Comparison of ENCODE assay signal across 8 mouse cellular contexts in genomic region chr1:180403357-180403693, GRCm38 (mm10).
DNase-seq lines count a peak whose midpoint lies in the region; ATAC-seq and TF ChIP-seq lines count a peak whose summit lies in the region.

No protein-coding gene starts in this region.

- no peaks in the 10 kb centered on the region for H3K9me3 ChIP-seq in hindbrain, embryonic 16.5 days (ENCODE audit: control insufficient read depth, low read length)
- H3K9me3 ChIP-seq in neural tube, embryonic 14.5 days (ENCODE audit: control insufficient read depth, low read length) = no peaks in the 10 kb centered on the region

- WGBS in cerebellum, adult 2 months = 94% methylated on average over 8 of the region's 8 CpGs
- WGBS in hindbrain, embryonic 16.5 days = 85% methylated on average over 8 of the region's 8 CpGs
- 92% methylated on average over 8 of the region's 8 CpGs for WGBS in neural tube, embryonic 14.5 days

- TF ChIP-seq CTCF in cerebellum, adult 2 months (IDR thresholded peaks at IDR 0.05; ENCODE audit: borderline replicate concordance, insufficient read depth, low read depth, low read length) = no peak
- TF ChIP-seq CTCF in left cerebral cortex, adult 2 months (IDR thresholded peaks at IDR 0.05) = no peak

- peak overlapping the region; percentile 6; the same call in 1 of the 2 replicates for H3K27ac ChIP-seq in cerebellum, adult 2 months (ENCODE audit: insufficient read depth, low read length)
- peak overlapping the region; percentile 83 for H3K27ac ChIP-seq in left cerebral cortex, adult 2 months
- H3K27ac ChIP-seq in hindbrain, embryonic 16.5 days (ENCODE audit: low read depth, low read length) = peak overlapping the region; percentile 57
- H3K27ac ChIP-seq in neural tube, embryonic 14.5 days (ENCODE audit: low read depth, low read length) = peak overlapping the region; percentile 52

- intact Hi-C loops in left cerebral cortex, adult 2 months (cut with DNase I) = no loop called here

- no peak overlapping the region for H3K4me3 ChIP-seq in cerebellum, adult 2 months (replicated peaks; ENCODE audit: insufficient read depth, low read depth, low read length)
- H3K4me3 ChIP-seq in left cerebral cortex, adult 2 months = no peak overlapping the region
- no peak overlapping the region for H3K4me3 ChIP-seq in hindbrain, embryonic 16.5 days (ENCODE audit: low read length)
- no peak overlapping the region for H3K4me3 ChIP-seq in neural tube, embryonic 14.5 days (ENCODE audit: low read depth, low read length)

- no peak overlapping the region for H3K9ac ChIP-seq in hindbrain, embryonic 16.5 days (ENCODE audit: low read depth, low read length)
- H3K9ac ChIP-seq in neural tube, embryonic 14.5 days (replicated peaks; ENCODE audit: low read depth, low read length) = no peak overlapping the region

- peaks cover 7% of the 10 kb centered on the region for H3K4me1 ChIP-seq in cerebellum, adult 2 months (ENCODE audit: control insufficient read depth, insufficient read depth, low read length)
- H3K4me1 ChIP-seq in hindbrain, embryonic 16.5 days (ENCODE audit: control insufficient read depth, insufficient read depth, low read depth, low read length) = peaks cover 10% of the 10 kb centered on the region
- 0 out of 2 replicates have a peak, but pooled peaks cover 2% of the 10 kb centered on the region for H3K4me1 ChIP-seq in neural tube, embryonic 14.5 days (ENCODE audit: control insufficient read depth, insufficient read depth, low read length)

- H3K4me2 ChIP-seq in hindbrain, embryonic 16.5 days (ENCODE audit: low read length) = no peak overlapping the region
- H3K4me2 ChIP-seq in neural tube, embryonic 14.5 days (ENCODE audit: low read depth, low read length) = no peak overlapping the region

- TF ChIP-seq POLR2A in cerebellum, adult 2 months (IDR thresholded peaks at IDR 0.05; ENCODE audit: borderline replicate concordance, insufficient read depth, low read length) = no peak

- no peak for ATAC-seq in hindbrain, embryonic 16.5 days
- ATAC-seq in neural tube, embryonic 14.5 days (ENCODE audit: low read depth) = no peak

- H3K36me3 ChIP-seq in hindbrain, embryonic 16.5 days (ENCODE audit: control insufficient read depth, insufficient read depth, low read length) = no peaks in the 10 kb centered on the region
- H3K36me3 ChIP-seq in neural tube, embryonic 14.5 days (ENCODE audit: control insufficient read depth, insufficient read depth, low read length) = no peaks in the 10 kb centered on the region

- DNase-seq in cerebellum, adult 2 months = no peak
- no peak for DNase-seq in cerebellum, adult 8-10 months
- DNase-seq in left cerebral cortex, adult 2 months (ENCODE audit: extremely low spot score in 1 of 2, low spot score in 2 of 2) = no peak
- no peak for DNase-seq in left cerebral cortex, adult 11 months (ENCODE audit: low spot score)
- DNase-seq in ovary, postnatal 14 days (ENCODE audit: low spot score) = no peak
- no peak for DNase-seq in adrenal gland, postnatal 10 days

- H3K27me3 ChIP-seq in cerebellum, adult 2 months (ENCODE audit: control insufficient read depth, insufficient read depth, low read length) = no peaks in the 10 kb centered on the region
- H3K27me3 ChIP-seq in hindbrain, embryonic 16.5 days (replicated peaks; ENCODE audit: control insufficient read depth, insufficient read depth, low read length) = no peaks in the 10 kb centered on the region
- H3K27me3 ChIP-seq in neural tube, embryonic 14.5 days (ENCODE audit: control insufficient read depth, insufficient read depth, low read length) = no peaks in the 10 kb centered on the region

Comparison
In these comparisons a context has a peak if more than half of its experiments do, and no peak if none do; other contexts are left out.
1. H3K27ac ChIP-seq: peak in every context shown above with its lines; median percentile 83 in left cerebral cortex, adult 2 months; 57 in hindbrain, embryonic 16.5 days; 52 in neural tube, embryonic 14.5 days; 6 in cerebellum, adult 2 months.